Mouse (Mus musculus): ENCODE results near the gene Otulinl. TPM values are rescaled to one million over a fixed set of nuclear protein-coding genes. Genes with fewer than 3 reads are reported as not detected.

The Otulinl gene
- total RNA-seq, 2 experiments from 2014 or later = 85.6 to 215 TPM

GRCm38 (mm10) chr15:27682619-27683018 lies 1.2 kb upstream of the Otulinl start:
- ATAC-seq (ENCODE audit: poor library complexity, severe bottlenecking) = no peak

- peak; percentile 31 for ATAC-seq (ENCODE audit: poor library complexity, severe bottlenecking)
These were observed 382 bp downstream of the Otulinl start for GRCm38 (mm10) chr15:27680997-27681396.

- ATAC-seq (ENCODE audit: poor library complexity, severe bottlenecking) = no peak
These were observed 2.9 kb downstream of the Otulinl start for GRCm38 (mm10) chr15:27678511-27678910.

GRCm38 (mm10) chr15:27677801-27678200 lies 3.6 kb downstream of the Otulinl start:
- no peak for ATAC-seq (ENCODE audit: poor library complexity, severe bottlenecking)

GRCm38 (mm10) chr15:27676211-27676610 lies 5.2 kb downstream of the Otulinl start:
- ATAC-seq (ENCODE audit: poor library complexity, severe bottlenecking) = no peak

GRCm38 (mm10) chr15:27675122-27675521 lies 6.3 kb downstream of the Otulinl start:
- ATAC-seq (ENCODE audit: poor library complexity, severe bottlenecking) = peak; percentile 70

- no peak for ATAC-seq (ENCODE audit: poor library complexity, severe bottlenecking)
These were observed 7.3 kb downstream of the Otulinl start for GRCm38 (mm10) chr15:27674041-27674440.

- ATAC-seq (ENCODE audit: poor library complexity, severe bottlenecking) = no peak
These were observed 8.2 kb downstream of the Otulinl start for GRCm38 (mm10) chr15:27673151-27673550.

- ATAC-seq (ENCODE audit: poor library complexity, severe bottlenecking) = no peak
These were observed 9.1 kb downstream of the Otulinl start for GRCm38 (mm10) chr15:27672259-27672658.

- peak; percentile 30 for ATAC-seq (ENCODE audit: poor library complexity, severe bottlenecking)
These were observed 9.7 kb downstream of the Otulinl start for GRCm38 (mm10) chr15:27671612-27672245.

- no peak for ATAC-seq (ENCODE audit: poor library complexity, severe bottlenecking)
These were observed 10.7 kb downstream of the Otulinl start for GRCm38 (mm10) chr15:27670708-27671107.

- ATAC-seq (ENCODE audit: poor library complexity, severe bottlenecking) = no peak
These were observed 11.4 kb downstream of the Otulinl start for GRCm38 (mm10) chr15:27669931-27670411.

- ATAC-seq (ENCODE audit: poor library complexity, severe bottlenecking) = no peak
These were observed 12.1 kb downstream of the Otulinl start for GRCm38 (mm10) chr15:27669276-27669675.

- ATAC-seq (ENCODE audit: poor library complexity, severe bottlenecking) = no peak
These were observed 12.8 kb downstream of the Otulinl start for GRCm38 (mm10) chr15:27668557-27668956.

- ATAC-seq (ENCODE audit: poor library complexity, severe bottlenecking) = no peak
These were observed 13.3 kb downstream of the Otulinl start for GRCm38 (mm10) chr15:27668001-27668461.

- no peak for ATAC-seq (ENCODE audit: poor library complexity, severe bottlenecking)
These were observed 14.4 kb downstream of the Otulinl start for GRCm38 (mm10) chr15:27666911-27667539.

GRCm38 (mm10) chr15:27665392-27665911 lies 15.9 kb downstream of the Otulinl start:
- ATAC-seq (ENCODE audit: poor library complexity, severe bottlenecking) = peak; percentile 33

GRCm38 (mm10) chr15:27664126-27664525 lies 17.3 kb downstream of the Otulinl start:
- ATAC-seq (ENCODE audit: poor library complexity, severe bottlenecking) = peak; percentile 83

- ATAC-seq (ENCODE audit: poor library complexity, severe bottlenecking) = no peak
These were observed 18.7 kb downstream of the Otulinl start for GRCm38 (mm10) chr15:27662699-27663098.

- no peak for ATAC-seq (ENCODE audit: poor library complexity, severe bottlenecking)
These were observed 19.7 kb downstream of the Otulinl start for GRCm38 (mm10) chr15:27661696-27662095.

- ATAC-seq (ENCODE audit: poor library complexity, severe bottlenecking) = peak; percentile 71
These were observed 21.7 kb downstream of the Otulinl start for GRCm38 (mm10) chr15:27659592-27660244.

Measured in megakaryocyte, adult 5-6 weeks (primary cell).